Mouse (Mus musculus): Measurements from ENCODE around the gene Adipor2. TPM values are rescaled to one million over a fixed set of nuclear protein-coding genes. Genes with fewer than 3 reads are reported as not detected.

Gene Adipor2
- polyA plus RNA-seq, 1 experiment from 2014 or later: 37.5 TPM

DNA sequence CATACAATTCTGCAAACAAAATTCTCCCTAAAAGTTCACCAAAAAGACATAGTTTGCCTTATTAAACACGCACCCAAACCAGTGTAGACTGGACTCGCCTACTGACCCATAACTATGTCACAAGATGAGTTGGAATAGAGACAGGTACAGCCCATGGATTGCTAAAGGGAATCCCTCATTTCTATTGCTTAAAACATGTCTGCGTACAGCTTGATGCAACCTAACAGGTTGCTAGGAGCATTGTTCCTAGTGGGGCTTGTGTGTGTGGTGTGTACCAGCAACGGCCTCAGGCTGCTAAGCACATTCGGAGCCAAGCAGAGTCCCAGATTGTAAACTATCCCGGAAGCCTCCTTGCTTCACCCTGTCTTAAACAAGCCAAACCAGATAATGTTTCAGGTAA lies 861 bp downstream of the Adipor2 start:
- ATAC-seq (ENCODE audit: insufficient number of reproducible peaks, insufficient read depth, low FRiP score, low read depth): no peak
- 69% methylated on average over 6 of the region's 6 CpGs for WGBS
- H3K27ac ChIP-seq (ENCODE audit: low read length): no peak overlapping the region

DNA sequence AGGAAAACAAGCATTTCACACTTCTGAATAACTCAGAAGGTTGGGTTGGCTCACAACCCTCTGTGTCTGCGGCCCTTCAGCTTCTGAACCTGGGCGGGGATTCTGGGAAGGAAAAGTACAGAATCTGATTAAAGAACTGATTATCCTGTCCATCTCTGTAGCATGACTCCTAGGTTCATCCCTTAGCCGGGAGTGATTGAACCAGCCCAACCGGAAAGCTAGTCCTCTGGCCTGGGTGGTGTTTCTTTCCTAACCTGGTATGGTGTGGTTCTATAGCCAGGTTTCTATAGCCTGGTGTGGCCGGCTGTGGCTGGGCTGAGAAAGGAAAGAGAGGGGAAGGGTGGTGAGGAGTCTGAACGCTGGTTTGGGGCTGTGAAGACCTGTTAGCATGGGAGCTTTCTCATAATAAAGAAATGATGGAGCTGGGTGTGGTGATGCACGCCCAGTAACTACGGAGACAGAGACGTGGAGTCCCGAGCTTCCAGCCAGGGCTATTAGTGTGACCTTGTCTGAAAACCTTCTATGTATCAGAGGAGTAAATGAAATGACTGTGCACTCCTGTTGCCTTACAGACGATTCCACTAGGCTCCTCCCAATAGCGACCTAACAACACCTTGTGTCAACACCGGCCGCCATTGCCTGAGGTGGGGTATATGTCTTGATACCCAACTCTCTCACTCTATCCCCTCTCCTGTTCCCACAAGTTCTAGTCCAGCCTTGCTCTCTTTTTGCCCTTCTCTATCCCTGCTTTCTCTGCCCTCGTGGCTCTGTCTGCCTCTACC lies 3.1 kb downstream of the Adipor2 start:
- Histone ChIP-seq H3K27me3 (ENCODE audit: control insufficient read depth, insufficient read depth, low read length) (no peaks in the 10 kb centered on the region), H3K4me2 (replicated peaks; ENCODE audit: low read depth, low read length) (no peak overlapping the region), H3K4me1 (ENCODE audit: control insufficient read depth, insufficient read depth, low read length) (0 out of 2 replicates have a peak, but pooled peaks cover 8% of the 10 kb centered on the region), H3K9ac (replicated peaks; ENCODE audit: low read depth, low read length) (no peak overlapping the region), H3K9me3 (ENCODE audit: control insufficient read depth, low read depth, low read length) (no peaks in the 10 kb centered on the region), H3K27ac (ENCODE audit: low read length) (no peak overlapping the region), H3K4me3 (ENCODE audit: low read depth, low read length) (no peak overlapping the region), H3K36me3 (ENCODE audit: control insufficient read depth, insufficient read depth, low read length) (no peaks in the 10 kb centered on the region)
- ATAC-seq (ENCODE audit: insufficient number of reproducible peaks, insufficient read depth, low FRiP score, low read depth): no peak
- WGBS: 81% methylated on average over 15 of the region's 15 CpGs

More for the DNA sequence above, 861 bp downstream of the Adipor2 start:
- Histone ChIP-seq H3K4me3 (ENCODE audit: low read depth, low read length) (no peak overlapping the region), H3K9ac (replicated peaks; ENCODE audit: low read depth, low read length) (no peak overlapping the region), H3K27me3 (ENCODE audit: control insufficient read depth, insufficient read depth, low read length) (no peaks in the 10 kb centered on the region), H3K4me1 (ENCODE audit: control insufficient read depth, insufficient read depth, low read length) (0 out of 2 replicates have a peak, but pooled peaks cover 8% of the 10 kb centered on the region), H3K4me2 (replicated peaks; ENCODE audit: low read depth, low read length) (no peak overlapping the region), H3K36me3 (ENCODE audit: control insufficient read depth, insufficient read depth, low read length) (no peaks in the 10 kb centered on the region), H3K9me3 (ENCODE audit: control insufficient read depth, low read depth, low read length) (no peaks in the 10 kb centered on the region)

DNA sequence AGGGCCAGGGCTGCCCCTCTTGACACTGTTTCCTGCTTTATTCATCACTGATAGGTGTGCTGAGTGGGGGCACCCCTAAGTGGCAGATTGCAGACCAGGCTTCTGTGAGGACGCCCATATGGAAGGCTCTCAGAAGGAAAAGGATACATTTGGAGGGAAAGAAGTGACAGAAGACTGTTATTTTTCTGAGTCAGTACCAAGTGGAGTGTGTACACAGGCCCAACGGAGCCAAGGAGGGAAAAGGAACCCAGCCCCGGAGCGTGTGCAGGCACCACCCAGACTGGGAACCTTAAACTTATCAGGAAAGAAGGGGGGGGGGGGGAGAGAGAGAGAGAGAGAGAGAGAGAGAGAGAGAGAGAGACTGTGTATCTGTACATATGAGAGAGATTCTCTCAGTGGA lies 4.9 kb downstream of the Adipor2 start:
- H3K36me3 ChIP-seq (ENCODE audit: control insufficient read depth, insufficient read depth, low read length): no peaks in the 10 kb centered on the region
- H3K4me2 ChIP-seq (replicated peaks; ENCODE audit: low read depth, low read length): no peak overlapping the region
- H3K9ac ChIP-seq (replicated peaks; ENCODE audit: low read depth, low read length): no peak overlapping the region
- no peak overlapping the region for H3K27ac ChIP-seq (ENCODE audit: low read length)
- no peaks in the 10 kb centered on the region for H3K27me3 ChIP-seq (ENCODE audit: control insufficient read depth, insufficient read depth, low read length)
- no peaks in the 10 kb centered on the region for H3K9me3 ChIP-seq (ENCODE audit: control insufficient read depth, low read depth, low read length)
- 0 out of 2 replicates have a peak, but pooled peaks cover 8% of the 10 kb centered on the region for H3K4me1 ChIP-seq (ENCODE audit: control insufficient read depth, insufficient read depth, low read length)
- 85% methylated on average over 4 of the region's 4 CpGs for WGBS
- H3K4me3 ChIP-seq (ENCODE audit: low read depth, low read length): no peak overlapping the region
- ATAC-seq (ENCODE audit: insufficient number of reproducible peaks, insufficient read depth, low FRiP score, low read depth): no peak

DNA sequence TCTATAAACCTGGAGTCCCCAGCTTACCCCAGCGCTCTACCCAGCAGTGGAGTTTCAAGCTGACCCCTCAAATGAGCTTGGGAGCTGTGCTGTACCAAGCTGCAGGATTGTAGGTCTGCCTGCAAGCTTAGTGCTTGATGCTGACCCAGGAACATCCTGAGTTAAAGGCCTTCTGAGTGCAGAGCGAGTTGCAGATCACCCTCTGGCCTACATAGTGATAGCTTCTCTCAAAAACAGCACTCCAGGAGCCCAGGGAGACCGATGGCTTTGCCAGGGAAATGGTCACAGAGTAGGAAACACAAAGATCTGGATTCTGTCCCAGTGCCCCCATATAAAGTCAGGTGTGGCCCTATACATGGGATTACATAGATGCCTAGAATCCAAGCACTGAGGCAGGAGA lies 6.0 kb downstream of the Adipor2 start:
- Histone ChIP-seq H3K27ac (ENCODE audit: low read length) (no peak overlapping the region), H3K4me2 (replicated peaks; ENCODE audit: low read depth, low read length) (no peak overlapping the region), H3K27me3 (ENCODE audit: control insufficient read depth, insufficient read depth, low read length) (no peaks in the 10 kb centered on the region), H3K9ac (replicated peaks; ENCODE audit: low read depth, low read length) (no peak overlapping the region), H3K9me3 (ENCODE audit: control insufficient read depth, low read depth, low read length) (no peaks in the 10 kb centered on the region), H3K4me1 (ENCODE audit: control insufficient read depth, insufficient read depth, low read length) (no peaks in the 10 kb centered on the region), H3K36me3 (ENCODE audit: control insufficient read depth, insufficient read depth, low read length) (no peaks in the 10 kb centered on the region), H3K4me3 (ENCODE audit: low read depth, low read length) (no peak overlapping the region)
- no peak for ATAC-seq (ENCODE audit: insufficient number of reproducible peaks, insufficient read depth, low FRiP score, low read depth)
- WGBS: 77% methylated on average over 3 of the region's 3 CpGs

DNA sequence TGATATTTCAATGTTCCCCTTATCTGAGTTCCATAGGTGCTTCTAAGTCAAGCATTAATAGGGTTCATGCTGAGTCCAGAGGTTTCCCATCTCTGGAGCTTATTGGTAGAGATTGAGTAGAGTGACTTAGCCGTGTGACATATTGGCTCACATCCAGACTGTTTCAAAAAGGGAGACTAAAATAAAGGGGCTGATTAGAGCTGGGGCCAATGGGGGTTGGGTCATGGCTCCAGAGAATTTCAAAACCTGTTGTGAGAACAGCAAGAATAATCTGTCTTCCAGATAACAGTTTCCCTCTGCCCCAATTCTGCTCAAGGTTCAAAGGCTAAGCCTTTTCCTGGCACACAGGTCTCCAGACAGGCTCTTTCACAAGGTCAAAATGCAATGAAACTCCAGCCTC lies 7.7 kb downstream of the Adipor2 start:
- Histone ChIP-seq H3K4me2 (replicated peaks; ENCODE audit: low read depth, low read length) (no peak overlapping the region), H3K36me3 (ENCODE audit: control insufficient read depth, insufficient read depth, low read length) (no peaks in the 10 kb centered on the region), H3K4me3 (ENCODE audit: low read depth, low read length) (no peak overlapping the region), H3K27me3 (ENCODE audit: control insufficient read depth, insufficient read depth, low read length) (no peaks in the 10 kb centered on the region), H3K9ac (replicated peaks; ENCODE audit: low read depth, low read length) (no peak overlapping the region), H3K4me1 (ENCODE audit: control insufficient read depth, insufficient read depth, low read length) (no peaks in the 10 kb centered on the region), H3K27ac (ENCODE audit: low read length) (no peak overlapping the region), H3K9me3 (ENCODE audit: control insufficient read depth, low read depth, low read length) (no peaks in the 10 kb centered on the region)
- 55% methylated on average over 1 of the region's 1 CpGs for WGBS
- ATAC-seq (ENCODE audit: insufficient number of reproducible peaks, insufficient read depth, low FRiP score, low read depth): no peak

DNA sequence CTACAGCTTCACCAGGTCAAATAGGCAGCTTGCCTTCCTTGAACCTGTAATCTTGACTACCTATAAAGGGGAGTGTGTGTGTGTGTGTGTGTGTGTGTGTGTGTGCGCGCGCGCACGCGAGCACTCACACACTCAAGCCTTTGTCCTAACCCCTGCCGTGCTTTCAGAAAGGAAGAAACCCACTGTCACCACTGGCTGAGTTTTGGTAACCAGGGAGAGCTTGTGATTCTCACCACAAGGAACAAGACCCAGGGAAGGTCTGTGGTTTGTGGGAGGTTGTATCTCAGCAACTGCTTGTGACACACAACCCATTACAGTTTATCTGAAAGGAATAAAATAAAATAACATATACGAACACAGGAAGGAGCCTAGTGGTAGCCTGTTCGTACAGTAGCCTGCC lies 8.9 kb downstream of the Adipor2 start:
- H3K9ac ChIP-seq (replicated peaks; ENCODE audit: low read depth, low read length): no peak overlapping the region
- no peaks in the 10 kb centered on the region for H3K36me3 ChIP-seq (ENCODE audit: control insufficient read depth, insufficient read depth, low read length)
- no peak overlapping the region for H3K4me2 ChIP-seq (replicated peaks; ENCODE audit: low read depth, low read length)
- no peaks in the 10 kb centered on the region for H3K27me3 ChIP-seq (ENCODE audit: control insufficient read depth, insufficient read depth, low read length)
- no peaks in the 10 kb centered on the region for H3K9me3 ChIP-seq (ENCODE audit: control insufficient read depth, low read depth, low read length)
- ATAC-seq (ENCODE audit: insufficient number of reproducible peaks, insufficient read depth, low FRiP score, low read depth): no peak
- H3K27ac ChIP-seq (ENCODE audit: low read length): no peak overlapping the region
- no peaks in the 10 kb centered on the region for H3K4me1 ChIP-seq (ENCODE audit: control insufficient read depth, insufficient read depth, low read length)
- no peak overlapping the region for H3K4me3 ChIP-seq (ENCODE audit: low read depth, low read length)
- WGBS: 68% methylated on average over 9 of the region's 9 CpGs

DNA sequence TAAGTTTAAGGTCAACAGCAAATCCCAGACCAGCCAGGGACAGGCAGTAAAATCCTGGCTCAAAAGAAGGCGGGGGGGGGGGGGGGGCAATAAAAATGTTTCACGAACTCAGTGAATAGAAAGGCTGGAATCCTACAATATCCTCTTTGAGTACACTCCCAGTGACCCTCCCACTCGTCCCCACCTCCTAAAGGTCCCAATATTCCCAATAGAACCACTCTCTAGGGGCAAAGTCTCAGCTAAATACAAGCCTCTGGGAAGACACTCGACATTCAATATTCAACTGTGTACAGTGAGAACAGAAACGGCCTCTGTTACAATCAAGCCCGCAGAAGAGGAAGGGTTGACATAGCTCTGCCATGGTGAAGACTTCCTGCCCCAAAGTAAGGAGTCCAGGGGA lies 9.7 kb downstream of the Adipor2 start:
- no peaks in the 10 kb centered on the region for H3K36me3 ChIP-seq (ENCODE audit: control insufficient read depth, insufficient read depth, low read length)
- ATAC-seq (ENCODE audit: insufficient number of reproducible peaks, insufficient read depth, low FRiP score, low read depth): no peak
- no peaks in the 10 kb centered on the region for H3K9me3 ChIP-seq (ENCODE audit: control insufficient read depth, low read depth, low read length)
- no peak overlapping the region for H3K4me2 ChIP-seq (replicated peaks; ENCODE audit: low read depth, low read length)
- no peaks in the 10 kb centered on the region for H3K4me1 ChIP-seq (ENCODE audit: control insufficient read depth, insufficient read depth, low read length)
- H3K9ac ChIP-seq (replicated peaks; ENCODE audit: low read depth, low read length): no peak overlapping the region
- WGBS: 59% methylated on average over 6 of the region's 6 CpGs
- H3K27ac ChIP-seq (ENCODE audit: low read length): no peak overlapping the region
- H3K4me3 ChIP-seq (ENCODE audit: low read depth, low read length): no peak overlapping the region
- H3K27me3 ChIP-seq (ENCODE audit: control insufficient read depth, insufficient read depth, low read length): no peaks in the 10 kb centered on the region

DNA sequence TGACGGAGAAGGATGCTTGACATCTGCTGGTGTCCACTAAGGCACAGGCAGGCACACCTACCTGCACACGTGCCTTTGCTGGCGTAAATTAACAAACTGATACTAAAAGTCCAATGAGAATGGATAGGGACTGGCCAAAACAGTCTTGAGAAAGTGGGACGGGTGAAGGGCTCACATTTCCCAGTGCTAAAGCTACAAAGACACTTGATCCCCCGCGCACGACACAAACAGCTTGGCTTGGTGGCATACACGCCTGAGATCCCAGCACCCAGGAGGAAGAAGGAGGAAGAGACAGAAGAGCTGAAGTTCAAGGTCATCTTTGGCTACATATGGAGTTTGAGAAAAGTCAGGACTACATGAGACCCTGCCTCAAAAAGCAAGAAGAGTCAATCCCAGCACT lies 11.0 kb downstream of the Adipor2 start:
- no peak overlapping the region for H3K4me2 ChIP-seq (replicated peaks; ENCODE audit: low read depth, low read length)
- no peak overlapping the region for H3K9ac ChIP-seq (replicated peaks; ENCODE audit: low read depth, low read length)
- H3K4me3 ChIP-seq (ENCODE audit: low read depth, low read length): no peak overlapping the region
- H3K36me3 ChIP-seq (ENCODE audit: control insufficient read depth, insufficient read depth, low read length): no peaks in the 10 kb centered on the region
- H3K4me1 ChIP-seq (ENCODE audit: control insufficient read depth, insufficient read depth, low read length): no peaks in the 10 kb centered on the region
- 80% methylated on average over 8 of the region's 8 CpGs for WGBS
- ATAC-seq (ENCODE audit: insufficient number of reproducible peaks, insufficient read depth, low FRiP score, low read depth): no peak
- no peaks in the 10 kb centered on the region for H3K9me3 ChIP-seq (ENCODE audit: control insufficient read depth, low read depth, low read length)
- no peak overlapping the region for H3K27ac ChIP-seq (ENCODE audit: low read length)
- H3K27me3 ChIP-seq (ENCODE audit: control insufficient read depth, insufficient read depth, low read length): no peaks in the 10 kb centered on the region

DNA sequence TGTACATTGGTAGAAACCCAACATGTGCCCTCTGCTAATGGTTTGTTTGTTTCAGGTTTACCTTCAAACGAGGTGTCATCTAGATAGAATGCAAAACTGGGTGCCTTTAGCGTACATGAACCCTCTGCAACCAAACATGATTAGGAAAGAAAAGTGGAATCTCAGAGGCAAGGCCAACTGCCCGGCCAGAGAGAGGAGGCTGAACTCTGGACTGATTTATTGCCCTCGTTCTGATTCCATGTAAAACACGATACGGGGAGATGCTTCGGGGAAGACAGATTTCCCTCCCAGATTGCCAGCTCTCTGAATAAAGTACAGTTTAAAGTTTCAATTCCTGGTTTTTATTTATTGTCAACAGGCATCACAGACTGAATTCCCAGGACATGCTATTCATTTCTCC lies 12.2 kb downstream of the Adipor2 start:
- Histone ChIP-seq H3K36me3 (ENCODE audit: control insufficient read depth, insufficient read depth, low read length) (no peaks in the 10 kb centered on the region), H3K9me3 (ENCODE audit: control insufficient read depth, low read depth, low read length) (no peaks in the 10 kb centered on the region), H3K27ac (ENCODE audit: low read length) (no peak overlapping the region), H3K9ac (replicated peaks; ENCODE audit: low read depth, low read length) (no peak overlapping the region), H3K27me3 (ENCODE audit: control insufficient read depth, insufficient read depth, low read length) (no peaks in the 10 kb centered on the region), H3K4me1 (ENCODE audit: control insufficient read depth, insufficient read depth, low read length) (no peaks in the 10 kb centered on the region), H3K4me3 (ENCODE audit: low read depth, low read length) (no peak overlapping the region), H3K4me2 (replicated peaks; ENCODE audit: low read depth, low read length) (no peak overlapping the region)
- no peak for ATAC-seq (ENCODE audit: insufficient number of reproducible peaks, insufficient read depth, low FRiP score, low read depth)
- WGBS: 56% methylated on average over 7 of the region's 7 CpGs
